Mouse (Mus musculus) right cerebral cortex, postnatal 10 days (tissue): ENCODE measurements around the gene Blvrb.
"Not testable (repeated sequence)": the region's sequence is repeated elsewhere in the genome, so short reads cannot be mapped to it uniquely, and the experiment has no call there.

ENCODE experiments used
- DNase-seq, 2 experiments: peaks; one replicate each; pipeline ENCODE4 v3.0.0; 2021; ENCODE audit warnings: low spot score in 2 of 2

Blvrb gene

GRCm38 (mm10) chr7:27480927-27481626, 33.3 kb downstream of the Blvrb start:
- no peak for DNase-seq

- DNase-seq = peak; percentile 77 to 81
Observed at GRCm38 (mm10) chr7:27481627-27481969, 33.8 kb downstream of the Blvrb start.

GRCm38 (mm10) chr7:27483860-27484259, 36.1 kb downstream of the Blvrb start:
- no peak for DNase-seq

- DNase-seq = peak in 1 of 2 experiments; percentile 35
Observed at GRCm38 (mm10) chr7:27486102-27486769, 38.5 kb downstream of the Blvrb start.

- DNase-seq = peak; percentile 100
Observed at GRCm38 (mm10) chr7:27486770-27487697, 39.3 kb downstream of the Blvrb start, which contains the start of gene Sertad1. Sertad1 (plus strand) TSS chr7:27486910.

- peak; percentile 73 to 80 for DNase-seq
Observed at GRCm38 (mm10) chr7:27487740-27488268, 40.0 kb downstream of the Blvrb start.

- DNase-seq = no peak
Observed at GRCm38 (mm10) chr7:27489270-27489869, 41.6 kb downstream of the Blvrb start.

GRCm38 (mm10) chr7:27490227-27490542, 42.4 kb downstream of the Blvrb start:
- DNase-seq = no peak

GRCm38 (mm10) chr7:27490543-27491329, 43.0 kb downstream of the Blvrb start:
- peak; percentile 78 to 85 for DNase-seq

- DNase-seq = no peak
Observed at GRCm38 (mm10) chr7:27491856-27492255, 44.1 kb downstream of the Blvrb start.

- DNase-seq = no peak
Observed at GRCm38 (mm10) chr7:27493022-27493421, 45.2 kb downstream of the Blvrb start.

- DNase-seq = no peak
Observed at GRCm38 (mm10) chr7:27493450-27493849, 45.7 kb downstream of the Blvrb start.

- not testable (repeated sequence) for DNase-seq
Observed at GRCm38 (mm10) chr7:27494659-27495367, 47.0 kb downstream of the Blvrb start.

GRCm38 (mm10) chr7:27499036-27499435, 51.3 kb downstream of the Blvrb start, which contains the start of gene Prx:
Prx (plus strand) TSS chr7:27499324.
- DNase-seq = no peak

GRCm38 (mm10) chr7:27501620-27502019, 53.8 kb downstream of the Blvrb start:
- no peak for DNase-seq

GRCm38 (mm10) chr7:27506765-27507370, 59.1 kb downstream of the Blvrb start:
- no peak for DNase-seq

GRCm38 (mm10) chr7:27507711-27508647, 60.2 kb downstream of the Blvrb start:
- peak; percentile 95 for DNase-seq

GRCm38 (mm10) chr7:27508648-27509005, 60.8 kb downstream of the Blvrb start:
- DNase-seq = peak; percentile 74 to 83

GRCm38 (mm10) chr7:27510809-27511208, 63.0 kb downstream of the Blvrb start:
- no peak for DNase-seq
